8 mouse cellular contexts compared by ENCODE assay signal in genomic region chr17:69105799-69106401, GRCm38 (mm10). TPM values are rescaled to one million over a fixed set of nuclear protein-coding genes. Genes with fewer than 3 reads are reported as not detected.
DNase-seq lines count a peak whose midpoint lies in the region; ATAC-seq and TF ChIP-seq lines count a peak whose summit lies in the region.

No protein-coding gene starts in this region.

- no peaks in the 10 kb centered on the region for H3K36me3 ChIP-seq in liver, postnatal 0 days (replicated peaks; ENCODE audit: insufficient read depth, low read length)

- no peaks in the 10 kb centered on the region for H3K4me1 ChIP-seq in liver, postnatal 0 days (ENCODE audit: insufficient read depth)

- peak; percentile 7 for DNase-seq in thymus, postnatal 14 days
- DNase-seq in thymus, adult 18-20 months, result no peak
- DNase-seq in brain, embryonic 18.5 days (ENCODE audit: low read depth, low spot score), result peak; percentile 34
- peak; percentile 40 to 71 for DNase-seq in frontal cortex, postnatal 36 days (ENCODE audit: low spot score in 2 of 2)
- DNase-seq in kidney, postnatal 14 days, result peak; percentile 57
- peak; percentile 22 for DNase-seq in liver, postnatal 0 days
- peak; percentile 50 for DNase-seq in right cerebral cortex, postnatal 14 days
- DNase-seq in urinary bladder, adult 18-20 months (ENCODE audit: low spot score in 2 of 2), result no peak

- no peaks in the 10 kb centered on the region for H3K27me3 ChIP-seq in liver, postnatal 0 days (ENCODE audit: insufficient read depth, low read length)

- no peak for TF ChIP-seq EP300 in liver, postnatal 0 days (IDR thresholded peaks at IDR 0.05; ENCODE audit: low read depth)

- no peak overlapping the region for H3K9ac ChIP-seq in liver, postnatal 0 days (replicated peaks)

- H3K27ac ChIP-seq in liver, postnatal 0 days (ENCODE audit: low read depth), result no peak overlapping the region

- no peak overlapping the region for H3K4me3 ChIP-seq in liver, postnatal 0 days (ENCODE audit: low read depth, low read length)

- H3K4me2 ChIP-seq in liver, postnatal 0 days (ENCODE audit: low read depth, low read length), result peak overlapping the region; percentile 30; the same call in 1 of the 2 replicates

- no peak; the same call in 1 of the 2 replicates for ATAC-seq in liver, postnatal 0 days

- peak; percentile 74 for TF ChIP-seq CTCF in liver, postnatal 0 days (IDR thresholded peaks at IDR 0.05; ENCODE audit: low read depth)

- no peaks in the 10 kb centered on the region for H3K9me3 ChIP-seq in liver, postnatal 0 days (ENCODE audit: low read length)

- 29% methylated on average over 5 of the region's 5 CpGs for WGBS in liver, postnatal 0 days (ENCODE audit: insufficient replicate concordance)

RNA-seq across cellular contexts. Expression of gene Epb41l3, which starts 30.4 kb away (rescaled TPM):
- 4.5 and 4.9 TPM in 2 replicates for polyA plus RNA-seq in liver, postnatal 0 days (2015; fragmentation: Nextera tagmentation; extraction: Ambion mirVana)

Comparison
In these comparisons a context has a peak if more than half of its experiments do, and no peak if none do; other contexts are left out.
1. DNase-seq: peak in thymus, postnatal 14 days (single experiment), brain, embryonic 18.5 days (single experiment), frontal cortex, postnatal 36 days (2 of 2), kidney, postnatal 14 days (single experiment), liver, postnatal 0 days (single experiment) and right cerebral cortex, postnatal 14 days (single experiment); none in thymus, adult 18-20 months (0 of 2) and urinary bladder, adult 18-20 months (0 of 2).